Mouse (Mus musculus): ENCODE results near the gene Pcnt. TPM values are rescaled to one million over a fixed set of nuclear protein-coding genes. Genes with fewer than 3 reads are reported as not detected.

Gene Pcnt
- total RNA-seq (2023), result 69.9 TPM

DNA sequence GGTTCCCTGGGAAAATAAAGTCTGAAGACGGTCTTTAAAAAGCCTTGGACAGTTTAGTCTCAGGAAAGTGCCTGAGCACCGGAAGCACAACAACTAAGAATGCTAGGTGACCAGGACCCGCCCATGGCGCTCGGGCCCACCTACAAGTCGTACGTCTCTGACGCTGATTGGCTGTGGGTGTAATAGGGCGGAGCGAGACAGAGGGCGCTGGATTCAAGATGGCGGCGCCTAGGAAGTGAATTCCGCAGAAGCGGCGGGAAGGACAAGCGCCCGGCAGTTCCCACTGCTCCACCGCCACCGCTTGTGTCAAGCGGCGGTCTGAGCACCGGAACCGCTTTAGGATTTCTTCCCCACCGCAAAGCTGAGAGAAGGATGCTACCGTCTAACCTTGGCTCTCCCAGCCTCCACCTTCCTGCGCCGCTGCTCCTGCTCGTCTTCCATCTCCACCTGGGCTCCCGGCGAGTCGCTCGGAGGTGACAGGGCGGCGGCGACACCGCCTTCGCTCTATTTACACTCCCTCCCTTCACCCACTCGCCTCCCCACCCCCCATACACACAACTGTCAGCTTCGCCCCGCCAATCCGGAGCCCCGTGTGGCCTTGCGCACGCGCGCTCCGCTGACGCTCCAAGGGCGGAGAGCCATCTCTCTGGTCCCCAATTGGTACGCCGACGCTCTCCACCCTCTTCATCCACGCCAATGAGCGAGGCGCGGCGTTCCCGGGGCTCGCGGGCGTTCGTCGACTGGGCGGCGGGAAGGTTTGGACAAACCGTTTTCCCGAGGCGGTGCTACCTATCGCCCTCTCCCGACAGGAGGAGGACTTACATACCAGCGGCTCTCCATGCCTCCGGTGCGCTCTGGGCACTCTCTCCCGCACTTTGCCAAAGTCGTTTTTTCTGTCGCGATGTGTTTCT is at the start of gene Pcnt:
Pcnt (minus strand) TSS at position 609 of the 911 bp plus-strand sequence.

DNA sequence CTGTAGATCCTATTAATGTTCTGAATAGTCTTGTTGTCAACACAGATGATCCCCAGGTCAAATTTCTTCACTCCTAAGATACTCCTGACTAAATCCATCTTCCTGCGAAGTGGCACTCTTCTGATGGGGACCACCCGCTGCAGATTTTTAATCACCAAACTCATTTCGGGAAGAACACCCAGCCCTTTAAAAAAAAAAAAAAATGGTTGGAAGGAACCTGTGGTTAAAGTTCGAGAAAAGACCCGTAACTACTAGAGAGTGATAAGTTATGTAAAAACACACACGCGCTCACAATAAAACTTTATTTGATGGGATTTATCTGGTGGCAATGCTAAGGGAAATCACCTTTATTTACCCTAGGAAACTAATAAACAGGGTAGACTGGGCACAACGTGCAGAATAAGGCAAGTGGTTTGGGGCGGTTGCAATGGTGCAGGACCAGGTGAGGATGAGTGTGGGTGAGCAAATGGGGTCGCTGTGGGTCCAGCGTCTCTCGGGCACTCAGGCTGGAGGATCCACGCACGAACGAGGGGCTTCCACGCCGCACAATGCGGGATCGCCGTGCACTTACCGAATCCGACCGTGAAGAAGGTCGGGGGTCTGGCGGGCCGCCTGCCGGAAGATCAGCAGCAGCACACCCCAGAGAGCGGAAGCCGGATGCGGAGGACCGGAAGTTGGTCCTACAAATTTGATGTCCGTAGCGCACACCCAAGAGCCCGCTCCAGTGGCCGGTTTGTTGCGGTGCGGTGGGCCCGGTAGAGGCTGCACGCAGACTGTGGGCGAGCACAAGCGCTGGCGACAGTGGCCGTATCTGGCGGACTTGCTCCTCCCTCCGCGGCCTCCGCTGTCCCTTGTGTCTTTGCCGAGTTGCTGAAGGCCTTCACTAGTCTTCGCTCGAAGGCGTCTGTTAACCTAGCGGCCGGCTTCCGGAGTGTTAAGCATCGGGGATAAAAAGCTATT is 25.9 kb upstream of the Pcnt start, which contains the start of the genes Mcm3ap and Ybey:
Mcm3ap (plus strand) TSS at position 725 of the 960 bp plus-strand sequence.
Ybey (minus strand) TSS at position 912 of the 960 bp plus-strand sequence.

DNA sequence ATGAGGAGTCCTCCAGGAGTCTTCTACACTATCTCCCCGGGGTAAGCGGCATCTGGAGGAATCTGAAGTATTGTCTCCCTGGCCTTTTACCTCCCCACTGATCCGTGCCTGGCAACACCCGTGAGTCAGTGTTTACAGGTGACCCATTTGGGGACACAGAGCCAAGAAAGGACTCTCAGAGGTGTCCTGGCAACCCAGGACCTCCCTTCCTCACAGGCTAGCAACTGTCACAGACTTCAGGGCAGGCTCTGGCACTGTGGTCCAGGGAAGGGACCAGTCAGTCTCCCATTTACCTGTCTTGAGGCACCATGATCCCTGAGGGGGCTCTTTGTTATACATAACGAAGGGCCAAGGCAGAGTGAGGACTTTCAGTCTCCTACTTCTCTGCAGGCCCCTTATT is 6.3 kb upstream of the Pcnt start, which contains the start of gene 2610028H24Rik:
2610028H24Rik (plus strand) TSS at position 231 of the 400 bp plus-strand sequence.

DNA sequence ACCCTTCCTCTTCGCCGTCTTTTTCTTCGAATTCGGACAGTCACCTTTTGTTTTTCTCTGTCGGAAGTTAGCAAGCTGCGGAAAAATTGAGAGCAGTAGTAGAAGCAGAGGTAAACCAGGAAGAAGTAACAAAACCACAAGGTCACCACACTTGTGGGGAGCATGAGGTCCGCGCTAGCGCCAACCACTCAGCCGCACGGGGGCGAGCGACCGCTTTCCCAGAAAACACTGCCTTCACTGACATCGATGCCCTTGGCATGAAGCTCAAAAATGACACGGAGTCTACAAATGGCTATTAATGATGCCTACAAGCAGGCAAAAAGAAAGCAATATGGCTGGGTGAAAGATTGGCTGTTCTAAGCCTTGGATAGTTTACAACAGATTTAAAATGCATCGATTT is 2.3 kb downstream of the Pcnt start, which contains the start of gene AC141477.1:
AC141477.1 (minus strand) TSS at position 164 of the 400 bp plus-strand sequence.

DNA sequence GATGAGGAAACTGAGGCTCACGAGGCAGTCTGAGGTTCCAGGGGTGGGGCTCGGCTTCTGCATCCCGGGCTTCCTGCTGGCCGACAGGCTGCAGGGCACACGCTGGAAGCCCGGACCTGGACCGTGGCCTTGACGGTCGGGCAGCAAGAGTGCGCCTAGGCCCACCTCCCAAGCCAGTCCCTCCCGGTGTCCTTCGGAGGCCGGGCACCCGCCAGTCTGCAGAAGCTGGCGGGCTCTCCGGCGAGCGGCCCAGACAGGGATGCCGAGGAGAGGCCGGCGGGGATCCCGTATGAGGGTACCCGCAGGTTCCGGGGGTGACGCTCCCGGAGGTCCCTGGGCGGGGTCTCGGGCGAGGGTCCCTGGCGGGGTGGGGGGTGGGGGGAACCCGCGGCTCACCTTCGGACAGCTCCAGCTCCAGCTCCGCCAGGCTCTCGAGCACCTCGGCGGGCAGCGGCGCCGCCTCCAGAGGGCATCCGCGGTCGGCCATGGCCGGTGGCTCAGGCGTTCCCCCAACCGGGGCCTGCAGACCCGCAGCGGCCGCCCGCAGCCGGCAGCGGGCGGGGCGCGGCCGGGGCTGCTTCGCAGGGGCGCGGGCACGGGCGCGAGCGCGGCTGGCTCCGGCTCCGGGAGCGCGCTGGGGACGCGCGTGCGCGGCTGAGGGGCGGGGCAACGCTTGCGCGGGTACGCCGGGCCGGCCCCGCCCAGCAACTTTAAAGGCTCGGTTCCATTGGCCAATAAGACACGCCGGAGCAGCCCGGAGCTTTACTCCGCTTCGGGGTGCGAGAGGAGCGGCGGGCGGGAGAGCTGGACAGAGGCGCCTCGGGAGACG is 97.7 kb downstream of the Pcnt start, which contains the start of gene Dip2a:
Dip2a (minus strand) TSS at position 581 of the 829 bp plus-strand sequence.

Other genes starting within 250 kb of the Pcnt start
- gene Prmt2, start 204.9 kb downstream of the Pcnt start, total RNA-seq (2023), result 12.8 TPM
- not detected for gene S100b, start 188.9 kb downstream of the Pcnt start, total RNA-seq (2023)
- gene Dip2a, start 97.5 kb downstream of the Pcnt start, total RNA-seq (2023), result 7.5 TPM
- 28.9 TPM for gene AC141477.1, start 2.3 kb downstream of the Pcnt start, total RNA-seq (2023)
- not detected for gene 2610028H24Rik, start 6.3 kb upstream of the Pcnt start, total RNA-seq (2023)
- 78.7 TPM for gene Mcm3ap, start 26.1 kb upstream of the Pcnt start, total RNA-seq (2023)
- gene Ybey, start 26.3 kb upstream of the Pcnt start, total RNA-seq (2023), result 2.6 TPM
- 33.6 TPM for gene Lss, start 88.8 kb upstream of the Pcnt start, total RNA-seq (2023)
- not detected for gene Spatc1l, start 119.5 kb upstream of the Pcnt start, total RNA-seq (2023)
- not detected for gene Ftcd, start 132.9 kb upstream of the Pcnt start, total RNA-seq (2023)
- 1.1 TPM for gene Col6a2, start 180.8 kb upstream of the Pcnt start, total RNA-seq (2023)